Mouse (Mus musculus): ENCODE data around the gene Npepps. TPM values are rescaled to one million over a fixed set of nuclear protein-coding genes. Genes with fewer than 3 reads are reported as not detected.
A peak's percentile ranks its signal among the peaks of the same experiment; 100 is the strongest.
"Not testable (repeated sequence)": the region's sequence is repeated elsewhere in the genome, so short reads cannot be mapped to it uniquely, and the experiment has no call there.

Npepps gene
- polyA plus RNA-seq, 1 experiment: 41.8 TPM

- 90% methylated on average over 3 of the region's 3 CpGs for WGBS
- Histone ChIP-seq H3K4me3 (replicated peaks; ENCODE audit: control insufficient read depth, low read depth, low read length) (no peak overlapping the region), H3K4me1 (ENCODE audit: control insufficient read depth, insufficient read depth, low read length) (no peaks in the 10 kb centered on the region; the same call in 1 of the 2 replicates), H3K27ac (ENCODE audit: control insufficient read depth, insufficient read depth, low read depth, low read length, poor library complexity) (no peak overlapping the region)
- TF ChIP-seq CTCF (IDR thresholded peaks at IDR 0.05; ENCODE audit: control insufficient read depth, insufficient read depth, low read length) (no peak), POLR2A (IDR thresholded peaks at IDR 0.05; ENCODE audit: borderline replicate concordance, control insufficient read depth, low read depth, low read length) (no peak)
Measured at GRCm38 (mm10) chr11:97314110-97314509, 33.7 kb upstream of the Npepps start.

GRCm38 (mm10) chr11:97312871-97313270 is 32.4 kb upstream of the Npepps start:
- WGBS: 73% methylated on average over 1 of the region's 1 CpGs
- not testable (repeated sequence) for H3K4me3 ChIP-seq (replicated peaks; ENCODE audit: control insufficient read depth, low read depth, low read length); H3K27ac ChIP-seq (ENCODE audit: control insufficient read depth, insufficient read depth, low read depth, low read length, poor library complexity); H3K4me1 ChIP-seq (ENCODE audit: control insufficient read depth, insufficient read depth, low read length)

GRCm38 (mm10) chr11:97310895-97311631 is 30.6 kb upstream of the Npepps start:
- Histone ChIP-seq H3K4me3 (replicated peaks; ENCODE audit: control insufficient read depth, low read depth, low read length) (no peak overlapping the region), H3K27ac (ENCODE audit: control insufficient read depth, insufficient read depth, low read depth, low read length, poor library complexity) (no peak overlapping the region)
- WGBS: 7% methylated on average over 18 of the region's 18 CpGs

GRCm38 (mm10) chr11:97309911-97310571 is 29.6 kb upstream of the Npepps start:
- TF ChIP-seq CTCF (IDR thresholded peaks at IDR 0.05; ENCODE audit: control insufficient read depth, insufficient read depth, low read length): peak; percentile 67
- TF ChIP-seq POLR2A (IDR thresholded peaks at IDR 0.05; ENCODE audit: borderline replicate concordance, control insufficient read depth, low read depth, low read length): no peak
- H3K4me3 ChIP-seq (replicated peaks; ENCODE audit: control insufficient read depth, low read depth, low read length): peak overlapping the region; percentile 74
- H3K27ac ChIP-seq (ENCODE audit: control insufficient read depth, insufficient read depth, low read depth, low read length, poor library complexity): peak overlapping the region; percentile 89
- WGBS: under 1% methylated on average over 25 of the region's 25 CpGs
- no peaks in the 10 kb centered on the region; the same call in 1 of the 2 replicates for H3K4me1 ChIP-seq (ENCODE audit: control insufficient read depth, insufficient read depth, low read length)

More at GRCm38 (mm10) chr11:97310895-97311631, 30.6 kb upstream of the Npepps start:
- TF ChIP-seq CTCF (IDR thresholded peaks at IDR 0.05; ENCODE audit: control insufficient read depth, insufficient read depth, low read length) (no peak), POLR2A (IDR thresholded peaks at IDR 0.05; ENCODE audit: borderline replicate concordance, control insufficient read depth, low read depth, low read length) (no peak)
- no peaks in the 10 kb centered on the region; the same call in 1 of the 2 replicates for H3K4me1 ChIP-seq (ENCODE audit: control insufficient read depth, insufficient read depth, low read length)

- WGBS: under 1% methylated on average over 9 of the region's 9 CpGs
- H3K4me1 ChIP-seq (ENCODE audit: control insufficient read depth, insufficient read depth, low read length): no peaks in the 10 kb centered on the region
- peak overlapping the region; percentile 89 for H3K27ac ChIP-seq (ENCODE audit: control insufficient read depth, insufficient read depth, low read depth, low read length, poor library complexity)
- no peak for TF ChIP-seq POLR2A (IDR thresholded peaks at IDR 0.05; ENCODE audit: borderline replicate concordance, control insufficient read depth, low read depth, low read length)
- TF ChIP-seq CTCF (IDR thresholded peaks at IDR 0.05; ENCODE audit: control insufficient read depth, insufficient read depth, low read length): no peak
- H3K4me3 ChIP-seq (replicated peaks; ENCODE audit: control insufficient read depth, low read depth, low read length): peak overlapping the region; percentile 74
Measured at GRCm38 (mm10) chr11:97309451-97309836, 29.0 kb upstream of the Npepps start.

- 6% methylated on average over 3 of the region's 3 CpGs for WGBS
- TF ChIP-seq CTCF (IDR thresholded peaks at IDR 0.05; ENCODE audit: control insufficient read depth, insufficient read depth, low read length): no peak
- TF ChIP-seq POLR2A (IDR thresholded peaks at IDR 0.05; ENCODE audit: borderline replicate concordance, control insufficient read depth, low read depth, low read length): no peak
- Histone ChIP-seq H3K4me1 (ENCODE audit: control insufficient read depth, insufficient read depth, low read length) (no peaks in the 10 kb centered on the region), H3K4me3 (replicated peaks; ENCODE audit: control insufficient read depth, low read depth, low read length) (peak overlapping the region; percentile 74), H3K27ac (ENCODE audit: control insufficient read depth, insufficient read depth, low read depth, low read length, poor library complexity) (peak overlapping the region; percentile 89)
Measured at GRCm38 (mm10) chr11:97308806-97309450, 28.5 kb upstream of the Npepps start.

GRCm38 (mm10) chr11:97307294-97308069 is 27.0 kb upstream of the Npepps start:
- H3K27ac ChIP-seq (ENCODE audit: control insufficient read depth, insufficient read depth, low read depth, low read length, poor library complexity): no peak overlapping the region
- TF ChIP-seq CTCF (IDR thresholded peaks at IDR 0.05; ENCODE audit: control insufficient read depth, insufficient read depth, low read length) (no peak), POLR2A (IDR thresholded peaks at IDR 0.05; ENCODE audit: borderline replicate concordance, control insufficient read depth, low read depth, low read length) (no peak)
- H3K4me1 ChIP-seq (ENCODE audit: control insufficient read depth, insufficient read depth, low read length): no peaks in the 10 kb centered on the region
- H3K4me3 ChIP-seq (replicated peaks; ENCODE audit: control insufficient read depth, low read depth, low read length): no peak overlapping the region
- 88% methylated on average over 11 of the region's 11 CpGs for WGBS

GRCm38 (mm10) chr11:97304631-97305030 is 24.2 kb upstream of the Npepps start:
- Histone ChIP-seq H3K4me3 (replicated peaks; ENCODE audit: control insufficient read depth, low read depth, low read length) (no peak overlapping the region), H3K27ac (ENCODE audit: control insufficient read depth, insufficient read depth, low read depth, low read length, poor library complexity) (no peak overlapping the region), H3K4me1 (ENCODE audit: control insufficient read depth, insufficient read depth, low read length) (no peaks in the 10 kb centered on the region)
- WGBS: 78% methylated on average over 5 of the region's 5 CpGs
- TF ChIP-seq CTCF (IDR thresholded peaks at IDR 0.05; ENCODE audit: control insufficient read depth, insufficient read depth, low read length) (no peak), POLR2A (IDR thresholded peaks at IDR 0.05; ENCODE audit: borderline replicate concordance, control insufficient read depth, low read depth, low read length) (no peak)

Measured in bone marrow, adult 2 months (tissue).